Mouse (Mus musculus) T-cell, adult 2 months (primary cell): ENCODE measurements around the gene Cysltr1.

ENCODE experiments used
- DNase-seq: peaks from one replicate; pipeline ENCODE4 v3.0.0; 2022; ENCODE audit warnings: low spot score

Gene Cysltr1

GRCm38 (mm10) chrX:106603386-106603785 lies at the start of gene Cysltr1:
TSS of gene Cysltr1 (minus strand) at chrX:106603679.
- DNase-seq = no peak

- no peak for DNase-seq
Measured at GRCm38 (mm10) chrX:106634799-106635541, 31.5 kb upstream of the Cysltr1 start.

- no peak for DNase-seq
Measured at GRCm38 (mm10) chrX:106633543-106633942, 30.1 kb upstream of the Cysltr1 start.

GRCm38 (mm10) chrX:106628514-106628913 lies 25.0 kb upstream of the Cysltr1 start:
- DNase-seq = no peak

- DNase-seq = no peak
Measured at GRCm38 (mm10) chrX:106623667-106624066, 20.2 kb upstream of the Cysltr1 start.

- DNase-seq = no peak
Measured at GRCm38 (mm10) chrX:106622512-106622911, 19.0 kb upstream of the Cysltr1 start.

GRCm38 (mm10) chrX:106602574-106603258 lies 763 bp downstream of the Cysltr1 start:
- no peak for DNase-seq

- no peak for DNase-seq
Measured at GRCm38 (mm10) chrX:106595904-106596303, 7.6 kb downstream of the Cysltr1 start.

GRCm38 (mm10) chrX:106593914-106594313 lies 9.6 kb downstream of the Cysltr1 start:
- no peak for DNase-seq

GRCm38 (mm10) chrX:106582886-106583285 lies 20.6 kb downstream of the Cysltr1 start, which contains the start of gene Gm5127:
TSS of gene Gm5127 (plus strand) at chrX:106583186.
- DNase-seq = no peak

- DNase-seq = no peak
Measured at GRCm38 (mm10) chrX:106582197-106582596, 21.3 kb downstream of the Cysltr1 start.

- no peak for DNase-seq
Measured at GRCm38 (mm10) chrX:106580410-106580809, 23.1 kb downstream of the Cysltr1 start.

- no peak for DNase-seq
Measured at GRCm38 (mm10) chrX:106578966-106579365, 24.5 kb downstream of the Cysltr1 start.

- DNase-seq = no peak
Measured at GRCm38 (mm10) chrX:106555457-106555856, 48.0 kb downstream of the Cysltr1 start.

- DNase-seq = no peak
Measured at GRCm38 (mm10) chrX:106536359-106536758, 67.1 kb downstream of the Cysltr1 start.
